Mouse (Mus musculus) left cerebral cortex, adult 8-10 months (tissue): Measurements from ENCODE around the gene Ccnt2. TPM values are rescaled to one million over a fixed set of nuclear protein-coding genes. Genes with fewer than 3 reads are reported as not detected.
A peak's percentile ranks its signal among the peaks of the same experiment; 100 is the strongest.

Experiments
- DNase-seq, 2 experiments: peaks; one replicate each; pipeline ENCODE4 v3.0.0; 2022; ENCODE audit warnings: low spot score in 2 of 2
- total RNA-seq, 4 experiments: library from RNA; stranded (reverse); gene quantifications; 2 replicates each; pipeline ENCODE4 v1.2.4; 2022

Gene Ccnt2
- total RNA-seq, 4 experiments from 2014 or later = 56.7 to 60.8 (median 59.5) TPM

GRCm38 (mm10) chr1:127793459-127793858 is 19.5 kb downstream of the Ccnt2 start:
- DNase-seq = no peak

GRCm38 (mm10) chr1:127795087-127795769 is 21.3 kb downstream of the Ccnt2 start:
- DNase-seq = no peak

- DNase-seq = no peak
These were observed 22.4 kb downstream of the Ccnt2 start for GRCm38 (mm10) chr1:127796341-127796740.

GRCm38 (mm10) chr1:127796752-127797151 is 22.8 kb downstream of the Ccnt2 start:
- DNase-seq = no peak

GRCm38 (mm10) chr1:127802916-127803315 is 29.0 kb downstream of the Ccnt2 start:
- DNase-seq = peak in 1 of 2 experiments; percentile 37

GRCm38 (mm10) chr1:127808671-127809070 is 34.7 kb downstream of the Ccnt2 start:
- no peak for DNase-seq

GRCm38 (mm10) chr1:127812929-127813328 is 39.0 kb downstream of the Ccnt2 start:
- DNase-seq = peak in 1 of 2 experiments; percentile 50

GRCm38 (mm10) chr1:127816381-127816780 is 42.4 kb downstream of the Ccnt2 start:
- no peak for DNase-seq

- DNase-seq = no peak
These were observed 53.4 kb downstream of the Ccnt2 start for GRCm38 (mm10) chr1:127827325-127827724.

- DNase-seq = no peak
These were observed 56.4 kb downstream of the Ccnt2 start for GRCm38 (mm10) chr1:127830215-127830921.

GRCm38 (mm10) chr1:127833714-127834113 is 59.8 kb downstream of the Ccnt2 start:
- DNase-seq = no peak

- DNase-seq = no peak
These were observed 60.2 kb downstream of the Ccnt2 start for GRCm38 (mm10) chr1:127834202-127834601.

- no peak for DNase-seq
These were observed 62.7 kb downstream of the Ccnt2 start for GRCm38 (mm10) chr1:127836619-127837018.

GRCm38 (mm10) chr1:127838602-127839001 is 64.6 kb downstream of the Ccnt2 start:
- no peak for DNase-seq

GRCm38 (mm10) chr1:127845472-127845871 is 71.5 kb downstream of the Ccnt2 start:
- no peak for DNase-seq

- no peak for DNase-seq
These were observed 76.2 kb downstream of the Ccnt2 start for GRCm38 (mm10) chr1:127850075-127850610.

GRCm38 (mm10) chr1:127854486-127855222 is 80.7 kb downstream of the Ccnt2 start, which contains the start of gene Map3k19:
Gene Map3k19 (minus strand): TSS chr1:127855031.
- peak; percentile 16 to 35 for DNase-seq

Other genes with a start within 250 kb of the Ccnt2 start
- gene Tmem163, start 94.6 kb upstream of the Ccnt2 start, total RNA-seq = 10 to 100 TPM; 18.8 to 20.4 (median 19.4) TPM
- gene Acmsd, start 44.8 kb upstream of the Ccnt2 start, total RNA-seq = not detected
- gene Map3k19, start 80.9 kb downstream of the Ccnt2 start, total RNA-seq = 1 to 10 TPM; 4.7 to 6.2 (median 5.5) TPM
- 10 to 100 TPM; 79.8 to 85.6 (median 83.1) TPM for gene Rab3gap1, start 94.6 kb downstream of the Ccnt2 start, total RNA-seq